Mouse (Mus musculus) skeletal muscle tissue, adult 2 months (tissue): ENCODE results near the gene Kpna6.

Experiments used
- DNase-seq: peaks from one replicate; pipeline ENCODE4 v3.0.0-alpha.2; 2012; ENCODE audit warnings: low read depth, low spot score

The Kpna6 gene

DNA sequence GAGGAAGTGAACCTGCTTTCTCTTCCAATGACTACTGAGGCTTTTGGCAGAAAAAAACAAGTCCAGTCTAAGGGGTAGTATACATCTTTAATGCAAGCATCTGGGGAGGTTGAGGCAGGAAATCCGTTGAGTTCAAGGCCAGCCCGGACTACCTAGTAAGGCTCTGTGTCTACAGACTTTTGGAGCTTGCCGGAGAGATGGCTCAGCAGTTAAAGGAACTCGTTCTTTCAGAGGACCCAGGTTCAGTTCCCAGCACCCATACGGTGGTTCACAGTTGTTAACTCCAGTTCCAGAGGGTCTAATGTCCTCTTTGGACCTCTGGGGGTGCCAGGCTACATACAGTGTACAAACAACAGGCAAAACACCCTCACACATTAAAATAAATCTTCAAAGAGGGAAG, 54.5 kb downstream of the Kpna6 start:
- no peak for DNase-seq

DNA sequence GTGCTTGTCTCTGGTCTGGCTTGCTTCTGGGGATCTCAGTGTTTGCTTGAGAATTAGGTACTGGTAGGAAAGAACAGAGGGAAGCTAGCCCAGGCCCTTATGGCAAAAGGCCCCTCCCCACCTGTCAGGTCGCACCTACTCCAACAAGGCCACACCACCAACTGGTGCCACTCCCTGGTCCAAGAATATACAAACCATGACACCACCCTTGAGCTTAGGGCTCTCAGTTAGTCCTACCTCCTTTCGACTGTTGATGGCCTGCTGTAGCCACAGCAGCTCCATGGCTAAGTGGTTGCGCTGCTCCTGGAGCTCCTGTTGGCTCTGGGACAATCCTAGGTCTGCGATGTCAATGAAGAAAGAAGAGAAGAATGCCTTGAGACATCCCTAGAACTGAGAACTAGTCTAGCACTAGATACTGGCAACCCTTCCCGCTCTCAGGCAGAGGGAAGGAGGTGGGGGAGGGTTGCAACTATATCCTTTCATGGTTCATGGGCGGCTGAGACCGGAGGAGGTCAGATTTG, 55.4 kb downstream of the Kpna6 start:
- DNase-seq = no peak

GRCm38 (mm10) chr4:129616631-129617030, 55.9 kb downstream of the Kpna6 start:
- no peak for DNase-seq

DNA sequence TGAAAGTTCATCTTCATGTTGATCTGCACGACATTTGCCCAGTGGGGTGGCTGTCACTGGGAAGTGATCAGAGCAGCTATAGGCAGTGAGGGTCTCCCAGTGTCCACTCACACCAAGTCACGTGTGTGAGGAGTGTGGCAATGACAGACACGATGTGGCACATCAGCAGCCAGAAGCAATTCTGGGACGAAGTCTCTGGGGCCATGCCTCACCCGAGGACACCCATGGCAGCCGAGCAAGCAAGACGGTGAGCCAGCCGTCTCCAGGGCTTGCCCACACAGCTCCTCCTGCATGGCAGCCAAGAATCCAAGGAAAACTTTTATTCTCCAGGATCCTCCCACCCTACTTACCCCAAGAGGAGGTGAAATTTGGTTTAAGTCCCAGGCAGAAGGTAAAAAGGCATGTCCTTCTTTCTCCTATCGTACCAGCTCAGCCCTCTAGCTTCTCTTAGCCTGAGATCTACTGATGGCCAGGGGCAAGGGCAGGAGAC, 56.7 kb downstream of the Kpna6 start:
- DNase-seq = no peak

DNA sequence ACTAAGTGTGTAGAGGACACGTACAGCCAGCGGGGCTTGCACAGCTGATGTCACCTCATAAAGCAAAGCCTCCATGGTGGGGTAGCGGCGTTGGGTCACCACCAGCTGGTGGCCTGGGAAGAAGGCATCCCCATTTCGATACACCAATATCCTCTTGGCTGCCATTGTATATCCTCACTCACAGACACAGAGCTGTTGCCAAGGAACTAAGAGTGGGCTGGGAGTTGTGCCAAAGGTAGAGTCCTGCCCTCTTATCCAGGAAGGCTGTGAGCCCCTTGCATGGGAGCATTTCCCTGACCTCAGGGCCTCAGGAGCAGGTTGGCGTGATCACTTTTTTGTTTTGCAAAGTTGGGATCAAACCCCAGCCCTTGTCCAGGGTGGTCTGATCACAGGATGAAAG, 58.5 kb downstream of the Kpna6 start, which contains the start of gene Dcdc2b:
Gene Dcdc2b (minus strand): TSS at position 165 of the 400 bp plus-strand sequence.
- DNase-seq = no peak

DNA sequence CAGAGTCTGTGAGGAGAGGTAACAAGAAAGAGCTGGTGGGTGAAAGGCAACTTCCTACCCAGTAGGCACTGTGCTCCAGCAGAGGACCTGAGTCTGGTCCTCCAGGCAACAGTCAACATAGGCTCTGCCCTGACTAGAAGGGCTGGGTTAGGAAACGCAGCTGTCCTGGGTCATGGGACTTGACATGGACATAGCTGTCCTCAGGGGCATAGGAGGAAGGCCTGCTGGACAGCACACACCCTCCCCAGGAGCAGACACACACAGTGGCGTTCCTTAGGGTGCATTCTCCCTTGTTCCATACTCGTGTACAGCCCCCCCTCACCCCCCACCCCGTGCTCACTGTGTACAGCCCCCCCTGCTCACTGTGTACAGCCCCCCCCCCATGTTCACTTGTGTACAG, 62.1 kb downstream of the Kpna6 start:
- DNase-seq = no peak

DNA sequence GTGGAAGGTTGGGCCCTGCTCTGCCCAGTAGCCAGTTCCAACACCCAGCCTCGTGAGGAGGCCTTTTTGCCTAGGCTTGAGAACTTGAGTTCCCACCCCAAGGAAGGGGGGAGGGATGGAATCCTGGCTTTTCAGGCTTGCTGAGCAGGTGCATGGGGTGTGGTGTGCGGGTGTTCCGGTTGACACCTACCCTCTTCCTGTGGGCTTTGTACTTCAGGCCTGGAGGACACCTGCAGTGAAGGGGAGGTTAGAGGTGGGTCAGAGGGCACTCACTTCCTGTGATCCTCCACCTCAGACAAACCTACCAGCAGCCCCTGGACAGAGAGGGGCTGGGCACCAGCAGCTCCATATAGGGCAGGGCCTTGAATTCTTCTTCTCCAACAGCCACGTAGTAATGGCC, 62.5 kb downstream of the Kpna6 start:
- no peak for DNase-seq

DNA sequence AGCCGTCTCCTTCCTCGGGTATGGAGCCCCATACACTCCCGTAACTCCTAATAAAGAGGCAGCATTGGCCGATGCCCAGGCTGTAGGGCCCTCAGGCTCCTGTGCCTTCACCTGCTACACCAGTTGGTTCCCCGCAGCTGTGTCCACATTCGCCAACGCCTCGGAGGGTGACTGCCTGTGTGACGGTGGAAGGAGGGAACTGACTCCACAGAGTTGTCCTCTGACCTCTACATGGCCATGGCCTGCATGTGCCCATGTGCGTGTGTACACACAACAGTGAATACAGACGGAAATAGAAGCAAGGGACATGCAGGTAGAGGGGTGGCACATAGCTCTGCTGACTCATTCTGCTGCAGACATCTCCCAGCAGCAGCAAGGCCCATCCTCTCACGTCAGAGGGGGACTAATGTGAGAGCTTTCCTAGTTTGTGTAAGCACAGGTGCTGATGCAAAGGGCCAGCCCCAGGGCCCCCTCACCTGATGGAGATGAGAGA, 63.4 kb downstream of the Kpna6 start:
- no peak for DNase-seq

DNA sequence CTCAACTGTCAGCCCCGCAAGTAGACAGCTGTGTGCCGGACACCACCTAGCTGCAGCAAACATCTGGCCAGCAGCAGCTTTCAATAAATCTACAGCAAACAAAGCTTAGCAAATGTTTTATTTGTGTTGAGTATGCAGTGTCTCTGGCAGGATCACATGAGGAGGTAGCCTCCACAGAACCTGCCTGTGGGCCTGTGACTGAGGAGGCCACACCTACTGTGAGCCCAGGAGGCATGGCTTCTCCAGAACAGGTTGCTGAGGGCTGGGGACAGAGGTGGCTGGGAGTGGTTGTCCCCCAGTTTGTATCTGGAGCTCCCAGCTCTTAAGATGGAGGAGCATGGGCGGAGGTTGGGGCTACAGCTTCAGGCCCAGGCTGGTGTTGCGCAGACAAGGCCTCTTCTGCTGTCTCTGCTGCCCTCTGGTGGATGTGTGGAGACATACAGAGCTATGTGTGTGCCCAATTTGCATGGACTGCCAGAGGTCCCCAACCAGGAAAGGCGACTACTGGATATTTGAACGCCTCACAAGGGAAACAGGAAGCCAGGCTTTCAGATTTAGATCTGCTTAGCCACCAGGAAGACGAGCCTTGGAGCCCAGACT, 64.0 kb downstream of the Kpna6 start:
- DNase-seq = peak; percentile 83

DNA sequence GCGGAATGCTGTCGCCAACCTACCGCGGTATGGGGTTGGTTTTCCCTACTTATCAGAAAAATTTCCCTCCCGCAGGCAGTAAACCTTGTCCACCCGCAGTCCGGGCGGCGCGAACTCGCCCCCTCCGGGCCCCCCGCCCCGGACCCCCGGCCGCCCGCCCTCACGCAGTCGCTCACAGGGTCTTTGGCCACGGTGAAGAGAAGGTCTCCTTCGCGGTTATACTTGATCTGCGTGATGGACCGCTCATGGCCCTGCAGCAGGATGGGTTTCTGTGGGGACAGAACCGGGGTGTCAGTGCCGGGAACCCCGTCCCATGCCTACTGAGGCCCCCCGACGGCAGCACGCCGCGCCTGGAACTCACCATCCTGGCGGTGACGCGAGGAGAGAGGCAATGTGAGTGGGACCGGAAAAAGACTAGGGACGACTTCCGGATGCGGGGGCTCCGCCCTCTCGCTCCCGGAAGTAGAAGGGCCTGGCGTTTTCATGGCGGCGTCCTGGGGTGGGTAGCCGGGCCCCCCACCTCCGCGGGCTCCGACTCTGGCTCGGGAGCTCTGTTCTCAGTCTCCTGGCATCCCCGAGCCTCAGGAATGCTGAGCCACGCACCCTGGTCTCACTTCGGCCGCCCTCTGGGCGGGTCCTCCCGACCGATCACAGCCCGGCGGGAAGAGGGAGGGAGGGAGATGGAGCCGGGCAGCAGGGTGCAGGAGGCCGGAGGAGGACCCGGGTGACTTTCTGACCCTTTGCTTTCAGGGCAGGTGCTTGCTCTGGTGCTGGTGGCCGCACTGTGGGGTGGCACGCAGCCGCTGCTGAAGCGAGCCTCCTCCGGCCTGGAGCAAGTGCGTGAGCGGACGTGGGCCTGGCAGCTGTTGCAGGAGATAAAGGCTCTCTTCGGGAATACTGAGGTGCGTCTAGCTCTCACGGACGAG, 72.1 kb downstream of the Kpna6 start, which contains the start of the genes Eif3i and Tmem234:
Gene Eif3i (minus strand): TSS at position 416 of the 926 bp plus-strand sequence.
Gene Tmem234 (plus strand): TSS at position 436 of the 926 bp plus-strand sequence.
- peak; percentile 67 for DNase-seq
